Mouse (Mus musculus) midbrain, postnatal 0 days (tissue): ENCODE measurements around the gene March6. TPM values are rescaled to one million over a fixed set of nuclear protein-coding genes. Genes with fewer than 3 reads are reported as not detected.

Experiments
- ATAC-seq: fragments of 200-750 bp; cut with Nextera tagmentation; 2 replicates; pipeline ENCODE4 v1.8.0; 2017; ENCODE audit warnings: moderate number of reproducible peaks, mild to moderate bottlenecking, moderate TSS enrichment, moderate library complexity; ENCODE audit not compliant: low FRiP score
- DNase-seq: peaks from one replicate; pipeline ENCODE4 v3.0.0-alpha.2; 2015; ENCODE audit warnings: low spot score
- H3K27ac ChIP-seq: fragments of 300-500 bp; sonication (generic); 2 replicates; pipeline ENCODE4 v1.5.1; 2014; ENCODE audit warnings: low read depth, mild to moderate bottlenecking, low read length, mixed read lengths
- H3K27me3 ChIP-seq: fragments of 300-500 bp; sonication (generic); 2 replicates; pipeline ENCODE4 v1.6.1; 2014; ENCODE audit warnings: low read length, control low read depth, mixed read lengths; ENCODE audit not compliant: insufficient read depth
- H3K36me3 ChIP-seq: fragments of 300-500 bp; sonication (generic); 2 replicates; pipeline ENCODE4 v1.6.1; 2014; ENCODE audit warnings: low read length, control low read depth, mixed read lengths; ENCODE audit not compliant: insufficient read depth
- H3K4me1 ChIP-seq: fragments of 300-500 bp; sonication (generic); 2 replicates; pipeline ENCODE4 v1.6.1; 2014; ENCODE audit warnings: mild to moderate bottlenecking, control low read depth, antibody characterized with exemption, low read length, mixed read lengths; ENCODE audit not compliant: insufficient read depth
- H3K4me2 ChIP-seq: fragments of 300-500 bp; sonication (generic); 2 replicates; pipeline ENCODE4 v1.6.1; 2014; ENCODE audit warnings: low read depth, mild to moderate bottlenecking, low read length, mixed read lengths; ENCODE audit not compliant: poor library complexity, severe bottlenecking
- H3K4me3 ChIP-seq: fragments of 300-500 bp; sonication (generic); 2 replicates; pipeline ENCODE4 v1.5.1; 2014; ENCODE audit warnings: low read depth, mild to moderate bottlenecking, low read length, moderate library complexity
- H3K9ac ChIP-seq: fragments of 300-500 bp; sonication (generic); replicated peaks from 2 replicates; pipeline ENCODE4 v1.6.1; 2014; ENCODE audit warnings: mild to moderate bottlenecking, low read length, moderate library complexity, mixed read lengths; ENCODE audit not compliant: poor library complexity, severe bottlenecking
- H3K9me3 ChIP-seq: fragments of 300-500 bp; sonication (generic); 2 replicates; pipeline ENCODE4 v1.6.1; 2016; ENCODE audit warnings: low read length, control low read depth
- CTCF ChIP-seq: IDR thresholded peaks from 2 replicates; pipeline ENCODE4 v1.5.1; 2016; ENCODE audit warnings: antibody characterized with exemption, mild to moderate bottlenecking
- WGBS: fragments of 180-500 bp; shearing (Covaris S2); extraction: QIAGEN DNeasy Blood & Tissue Kit; methylation state at CpG from one replicate; pipeline ENCODE4 v1.1.7; 2014; 5-methylcytosine and 5-hydroxymethylcytosine counted together
- polyA plus RNA-seq: library from polyadenylated mRNA; unstranded; fragments of >200 nt; fragmentation: Nextera tagmentation; extraction: Ambion mirVana; gene quantifications from 2 replicates; pipeline ENCODE4 v1.2.1, GENCODE M21; 2015
- total RNA-seq: library from RNA; depleted of rRNA; stranded (reverse); fragments of >200 nt; gene quantifications from 2 replicates; pipeline ENCODE4 v1.2.3, GENCODE M21; 2014

The March6 gene
- total and polyA plus RNA-seq, 2 experiments from 2014 or later, result 72.1 to 198 TPM

GRCm38 (mm10) chr15:31563577-31564546, 33.0 kb upstream of the March6 start:
- no peak overlapping the region for H3K4me3 ChIP-seq
- no peaks in the 10 kb centered on the region for H3K36me3 ChIP-seq
- H3K9me3 ChIP-seq, result no peaks in the 10 kb centered on the region
- H3K27ac ChIP-seq, result no peak overlapping the region
- ATAC-seq (no peak), DNase-seq (peak; percentile 15)
- TF ChIP-seq CTCF, result no peak
- no peaks in the 10 kb centered on the region for H3K4me1 ChIP-seq
- no peaks in the 10 kb centered on the region for H3K27me3 ChIP-seq
- WGBS, result 68% methylated on average over 19 of the region's 19 CpGs
- H3K9ac ChIP-seq, result no peak overlapping the region
- H3K4me2 ChIP-seq, result no peak overlapping the region

- Histone ChIP-seq H3K27ac (no peak overlapping the region), H3K9me3 (no peaks in the 10 kb centered on the region), H3K9ac (no peak overlapping the region), H3K27me3 (no peaks in the 10 kb centered on the region), H3K36me3 (no peaks in the 10 kb centered on the region), H3K4me3 (no peak overlapping the region), H3K4me1 (no peaks in the 10 kb centered on the region), H3K4me2 (no peak overlapping the region)
- no peak for TF ChIP-seq CTCF
- WGBS, result 92% methylated on average over 8 of the region's 8 CpGs
- ATAC-seq, result no peak
- DNase-seq, result no peak
Measured at GRCm38 (mm10) chr15:31562847-31563246, 32.0 kb upstream of the March6 start.

- H3K4me3 ChIP-seq, result no peak overlapping the region
- H3K27me3 ChIP-seq, result no peaks in the 10 kb centered on the region
- DNase-seq (no peak), ATAC-seq (no peak)
- no peak for TF ChIP-seq CTCF
- H3K9me3 ChIP-seq, result no peaks in the 10 kb centered on the region
- no peak overlapping the region for H3K9ac ChIP-seq
- no peaks in the 10 kb centered on the region for H3K4me1 ChIP-seq
- H3K4me2 ChIP-seq, result no peak overlapping the region
- 93% methylated on average over 4 of the region's 4 CpGs for WGBS
- H3K27ac ChIP-seq, result no peak overlapping the region
- no peaks in the 10 kb centered on the region for H3K36me3 ChIP-seq
Measured at GRCm38 (mm10) chr15:31561976-31562375, 31.1 kb upstream of the March6 start.

- ATAC-seq (no peak), DNase-seq (no peak)
- H3K9me3 ChIP-seq, result no peaks in the 10 kb centered on the region
- no peak for TF ChIP-seq CTCF
- WGBS, result 79% methylated on average over 6 of the region's 6 CpGs
- no peaks in the 10 kb centered on the region for H3K27me3 ChIP-seq
- H3K4me1 ChIP-seq, result no peaks in the 10 kb centered on the region
- H3K4me2 ChIP-seq, result no peak overlapping the region
- H3K9ac ChIP-seq, result no peak overlapping the region
- H3K36me3 ChIP-seq, result no peaks in the 10 kb centered on the region
- H3K4me3 ChIP-seq, result no peak overlapping the region
- no peak overlapping the region for H3K27ac ChIP-seq
Measured at GRCm38 (mm10) chr15:31561390-31561789, 30.5 kb upstream of the March6 start.

- no peak overlapping the region for H3K4me3 ChIP-seq
- H3K4me1 ChIP-seq, result no peaks in the 10 kb centered on the region
- TF ChIP-seq CTCF, result no peak
- H3K9ac ChIP-seq, result no peak overlapping the region
- no peaks in the 10 kb centered on the region for H3K36me3 ChIP-seq
- WGBS, result 83% methylated on average over 2 of the region's 2 CpGs
- no peaks in the 10 kb centered on the region for H3K9me3 ChIP-seq
- H3K27me3 ChIP-seq, result no peaks in the 10 kb centered on the region
- ATAC-seq (no peak), DNase-seq (no peak)
- no peak overlapping the region for H3K4me2 ChIP-seq
- H3K27ac ChIP-seq, result no peak overlapping the region
Measured at GRCm38 (mm10) chr15:31554855-31555254, 24.0 kb upstream of the March6 start.

GRCm38 (mm10) chr15:31550381-31550780, 19.5 kb upstream of the March6 start:
- no peak overlapping the region for H3K27ac ChIP-seq

More at GRCm38 (mm10) chr15:31550381-31550780, 19.5 kb upstream of the March6 start:
- H3K4me3 ChIP-seq, result no peak overlapping the region
- ATAC-seq (no peak), DNase-seq (no peak)
- H3K4me1 ChIP-seq, result no peaks in the 10 kb centered on the region
- TF ChIP-seq CTCF, result no peak
- H3K9ac ChIP-seq, result no peak overlapping the region
- H3K9me3 ChIP-seq, result no peaks in the 10 kb centered on the region
- 75% methylated on average over 4 of the region's 4 CpGs for WGBS
- no peaks in the 10 kb centered on the region for H3K36me3 ChIP-seq
- no peak overlapping the region for H3K4me2 ChIP-seq
- H3K27me3 ChIP-seq, result no peaks in the 10 kb centered on the region
